Comparison of ENCODE assay signal across 9 mouse cellular contexts in the genomic region with DNA sequence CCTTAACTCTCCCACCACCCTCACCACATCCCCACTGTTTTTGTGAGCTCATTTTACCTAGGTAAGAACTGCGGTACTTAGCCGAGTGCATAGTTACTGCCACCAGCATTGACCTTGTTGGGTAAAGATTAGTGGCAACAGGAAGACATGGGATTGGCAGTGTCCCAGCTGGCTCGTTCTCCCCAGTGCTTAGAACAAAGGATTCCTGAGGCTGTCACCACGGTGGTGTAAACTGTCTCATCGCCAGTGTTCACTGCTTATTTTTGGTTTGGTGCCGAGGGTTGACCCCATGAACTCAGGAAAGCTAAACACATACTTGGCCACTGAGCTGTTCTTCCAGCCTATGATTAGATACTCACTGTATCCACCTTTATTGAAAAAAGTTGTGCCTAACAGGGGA. TPM values are rescaled to one million over a fixed set of nuclear protein-coding genes. Genes with fewer than 3 reads are reported as not detected.
A peak's percentile ranks its signal among the peaks of the same experiment; 100 is the strongest.
DNase-seq lines count a peak whose midpoint lies in the region; ATAC-seq lines count a peak whose summit lies in the region.
"Had no signal": no experiment of that assay in that cellular context is flagged by ENCODE, and none has a peak within 500 bp of the region (broad histone marks: within the 10 kb centered on the region; RNA-seq: fewer than 3 reads in every experiment).

No protein-coding gene starts in this region.

- peaks cover 4% of the 10 kb centered on the region for H3K4me1 ChIP-seq in intestine, embryonic 16.5 days (ENCODE audit: control insufficient read depth, insufficient read depth, low read length)
- H3K4me1 ChIP-seq in stomach, embryonic 15.5 days, result 0 out of 2 replicates have a peak, but pooled peaks cover 4% of the 10 kb centered on the region

- DNase-seq in gastrocnemius, adult 18-20 months (ENCODE audit: low spot score), result peak; percentile 15
- DNase-seq in gastrocnemius, postnatal 4 days (ENCODE audit: low spot score in 2 of 2), result no peak
- peak; percentile 76 for DNase-seq in 416B (ENCODE audit: low read depth)
- peak; percentile 79 for DNase-seq in cerebellum, adult 9-11 months

- H3K9ac ChIP-seq in intestine, embryonic 16.5 days (ENCODE audit: low read depth, low read length), result no peak overlapping the region
- H3K9ac ChIP-seq in stomach, embryonic 15.5 days, result no peak overlapping the region
- H3K9ac ChIP-seq: embryonic facial prominence, embryonic 13.5 days had no signal

- no peaks in the 10 kb centered on the region for H3K9me3 ChIP-seq in intestine, embryonic 16.5 days (ENCODE audit: control insufficient read depth, low read length)
- H3K9me3 ChIP-seq in stomach, embryonic 15.5 days, result no peaks in the 10 kb centered on the region
- H3K9me3 ChIP-seq: embryonic facial prominence, embryonic 13.5 days had no signal

- H3K27ac ChIP-seq in intestine, embryonic 16.5 days (ENCODE audit: low read length), result no peak overlapping the region
- no peak overlapping the region for H3K27ac ChIP-seq in stomach, embryonic 15.5 days
- H3K27ac ChIP-seq: embryonic facial prominence, embryonic 13.5 days had no signal

- H3K4me2 ChIP-seq in intestine, embryonic 16.5 days (ENCODE audit: low read depth, low read length), result no peak overlapping the region
- H3K4me2 ChIP-seq in stomach, embryonic 15.5 days, result no peak overlapping the region
- H3K4me2 ChIP-seq: embryonic facial prominence, embryonic 13.5 days had no signal

- no peaks in the 10 kb centered on the region for H3K27me3 ChIP-seq in intestine, embryonic 16.5 days (replicated peaks; ENCODE audit: control insufficient read depth, insufficient read depth, low read length)
- H3K27me3 ChIP-seq in stomach, embryonic 15.5 days (replicated peaks), result no peaks in the 10 kb centered on the region
- H3K27me3 ChIP-seq: embryonic facial prominence, embryonic 13.5 days had no signal

- ATAC-seq in intestine, embryonic 16.5 days, result 0 out of 2 replicates have a peak, but pooled peaks have one; percentile 36
- peak; percentile 22; the same call in 1 of the 2 replicates for ATAC-seq in stomach, embryonic 15.5 days (ENCODE audit: insufficient read depth, low FRiP score, low read depth)
- no peak for ATAC-seq in frontal cortex, adult (ENCODE audit: low TSS enrichment)
- no peak for ATAC-seq in monocyte, adult 5-6 weeks (replicated peaks; ENCODE audit: insufficient number of reproducible peaks, low FRiP score, low TSS enrichment, poor library complexity, severe bottlenecking)

- WGBS in intestine, embryonic 16.5 days, result 48% methylated on average over 6 of the region's 6 CpGs
- 39% methylated on average over 6 of the region's 6 CpGs for WGBS in stomach, embryonic 15.5 days

- no peaks in the 10 kb centered on the region for H3K36me3 ChIP-seq in intestine, embryonic 16.5 days (ENCODE audit: control insufficient read depth, insufficient read depth, low read length)
- no peaks in the 10 kb centered on the region for H3K36me3 ChIP-seq in stomach, embryonic 15.5 days
- H3K36me3 ChIP-seq: embryonic facial prominence, embryonic 13.5 days had no signal

- H3K4me3 ChIP-seq in intestine, embryonic 16.5 days (ENCODE audit: low read length), result no peak overlapping the region
- no peak overlapping the region for H3K4me3 ChIP-seq in stomach, embryonic 15.5 days (replicated peaks)
- H3K4me3 ChIP-seq: embryonic facial prominence, embryonic 13.5 days had no signal

RNA-seq across cellular contexts. Expression of a gene that starts 13.3 kb away (rescaled TPM):
- 10 to 100 TPM; 31.5 to 32.0 TPM for total RNA-seq in gastrocnemius, adult 18-20 months (2021)
- total RNA-seq in gastrocnemius, postnatal 4 days (2021), result 10 to 100 TPM; 46.0 to 51.7 TPM
- polyA plus RNA-seq in intestine, embryonic 16.5 days (2015; fragmentation: Nextera tagmentation; extraction: Ambion mirVana), result 10.8 and 26.1 TPM in 2 replicates
- polyA plus RNA-seq in stomach, embryonic 15.5 days (2015; fragmentation: Nextera tagmentation; extraction: Ambion mirVana), result 35.9 and 37.1 TPM in 2 replicates
- total RNA-seq in monocyte, adult 5-6 weeks (2017), result 66.3 to 97.8 TPM (median 74.9 TPM) in 3 replicates

RNA-seq across cellular contexts. Expression of a gene that starts 59.7 kb away (rescaled TPM):
- total RNA-seq in gastrocnemius, adult 18-20 months (2021), result 1,000 to 10,000 TPM; 5,308 to 5,533 TPM
- 1,000 to 10,000 TPM; 2,428 to 2,570 TPM for total RNA-seq in gastrocnemius, postnatal 4 days (2021)
- polyA plus RNA-seq in intestine, embryonic 16.5 days (2015; fragmentation: Nextera tagmentation; extraction: Ambion mirVana), result 0.40 and 0.77 TPM in 2 replicates
- polyA plus RNA-seq in stomach, embryonic 15.5 days (2015; fragmentation: Nextera tagmentation; extraction: Ambion mirVana), result 1.4 and 4.3 TPM in 2 replicates
- total RNA-seq in monocyte, adult 5-6 weeks (2017), result 0.10 to 1.5 TPM (median 0.53 TPM) in 3 replicates

Comparison
In these comparisons a context has a peak if more than half of its experiments do, and no peak if none do; other contexts are left out.
1. DNase-seq: peak in gastrocnemius, adult 18-20 months (single experiment), 416B (single experiment) and cerebellum, adult 9-11 months (single experiment); none in gastrocnemius, postnatal 4 days (0 of 2).
2. ATAC-seq: peak in intestine, embryonic 16.5 days (single experiment) and stomach, embryonic 15.5 days (single experiment); none in frontal cortex, adult (single experiment) and monocyte, adult 5-6 weeks (single experiment).
3. RNA of a gene that starts 59.7 kb away (total RNA-seq): 5,308 to 5,533 TPM in gastrocnemius, adult 18-20 months and 2,428 to 2,570 TPM in gastrocnemius, postnatal 4 days; 0.10 to 1.5 TPM in monocyte, adult 5-6 weeks; every median in the first group is over 100 times any median in the second.